Mouse (Mus musculus): ENCODE measurements around the gene Olfr1395.
A peak's percentile ranks its signal among the peaks of the same experiment; 100 is the strongest.
"Not testable (repeated sequence)": the region's sequence is repeated elsewhere in the genome, so short reads cannot be mapped to it uniquely, and the experiment has no call there.

Olfr1395 gene

DNA sequence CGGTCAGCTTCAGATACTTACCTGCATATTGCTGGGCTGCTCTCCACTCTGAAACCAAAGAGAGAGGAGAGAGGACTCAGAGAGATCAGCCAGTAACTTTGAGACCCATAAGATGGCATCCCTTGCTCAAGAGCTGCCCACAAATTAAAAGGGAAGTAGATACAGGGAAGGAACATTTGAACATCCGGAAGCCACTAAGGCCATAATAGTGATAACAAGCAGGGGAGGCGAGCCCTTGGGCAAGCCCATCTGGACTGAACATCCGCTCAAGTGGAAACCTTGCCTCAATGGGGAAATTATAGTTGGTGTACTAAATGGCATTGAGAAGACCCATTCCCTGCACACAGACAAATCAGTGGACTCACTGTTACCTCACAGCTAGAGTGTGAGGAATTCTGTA lies 28.5 kb downstream of the Olfr1395 start:
- no peak for DNase-seq (ENCODE audit: inconsistent ontology term)

DNA sequence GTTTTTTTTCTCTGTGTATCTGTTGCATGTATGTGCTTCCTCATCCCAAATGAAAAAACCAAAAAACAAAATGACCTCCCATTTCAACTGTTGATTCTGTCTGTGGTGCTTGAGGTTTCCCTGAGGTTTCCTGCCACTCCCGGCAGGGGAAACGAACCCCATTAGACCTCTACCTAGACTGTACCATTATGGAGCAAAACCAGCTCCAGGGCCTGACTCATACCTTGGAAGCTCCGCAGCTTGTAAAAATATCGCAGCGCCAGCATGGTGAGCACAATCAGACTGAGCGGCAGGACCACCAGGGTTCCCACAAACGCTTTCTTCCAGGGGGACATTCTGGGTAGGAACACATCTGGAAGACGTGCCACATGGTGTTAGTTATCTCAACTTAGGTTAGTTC lies 33.3 kb downstream of the Olfr1395 start:
- no peak for DNase-seq (ENCODE audit: inconsistent ontology term)

DNA sequence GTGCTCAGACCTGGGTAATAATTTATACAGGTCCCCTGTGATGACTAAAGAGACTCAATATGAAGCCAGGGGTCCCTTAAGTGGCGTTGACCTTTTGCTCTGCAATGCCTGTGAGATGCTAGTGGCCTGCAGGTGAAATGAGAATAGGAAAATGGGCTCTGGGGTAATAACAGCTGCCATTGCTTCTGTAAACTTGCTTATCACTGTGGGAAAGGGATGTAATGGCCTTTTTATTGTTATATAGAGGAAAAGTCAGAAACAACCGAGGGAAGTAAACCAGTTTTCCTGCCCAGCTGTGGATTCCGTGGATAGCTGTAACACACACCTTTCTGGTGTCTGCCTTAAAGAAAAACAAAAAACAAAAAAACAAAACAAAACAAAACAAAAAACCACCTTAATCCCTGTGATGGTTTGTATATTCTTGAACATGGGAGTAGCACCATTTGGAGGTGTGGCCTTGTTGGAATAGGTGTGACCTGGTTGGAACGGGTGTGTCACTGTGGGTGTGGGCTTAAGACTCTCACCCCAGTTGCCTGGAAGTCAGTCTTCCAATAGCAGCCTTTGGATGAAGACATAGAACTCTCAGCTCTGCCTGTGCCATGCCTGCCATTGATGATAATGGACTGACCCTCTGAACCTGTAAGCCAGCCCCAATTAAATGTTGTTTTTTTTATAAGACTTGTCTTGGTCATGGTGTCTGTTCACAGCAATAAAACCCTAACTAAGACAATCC lies 34.1 kb downstream of the Olfr1395 start:
- not testable (repeated sequence) for DNase-seq (ENCODE audit: inconsistent ontology term)

DNA sequence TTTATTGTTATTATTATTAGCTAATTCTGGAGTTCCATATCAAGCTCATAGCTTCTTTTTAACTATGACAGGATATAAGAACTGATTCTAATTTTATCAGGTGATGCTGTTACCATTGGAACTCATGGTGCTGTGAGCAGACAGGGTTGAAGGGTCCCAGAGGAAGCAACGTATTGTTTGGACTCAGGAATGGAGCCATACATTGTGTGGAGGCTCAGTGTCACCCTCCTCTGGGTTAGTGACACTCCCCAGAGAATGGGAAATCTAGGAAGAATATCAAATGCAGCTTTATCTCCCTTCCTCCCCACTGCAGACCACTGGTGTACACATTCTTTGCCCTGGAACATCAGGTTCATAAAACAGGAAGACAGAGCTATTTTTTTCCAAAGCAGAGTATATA lies 41.1 kb downstream of the Olfr1395 start:
- DNase-seq (ENCODE audit: inconsistent ontology term), result no peak

DNA sequence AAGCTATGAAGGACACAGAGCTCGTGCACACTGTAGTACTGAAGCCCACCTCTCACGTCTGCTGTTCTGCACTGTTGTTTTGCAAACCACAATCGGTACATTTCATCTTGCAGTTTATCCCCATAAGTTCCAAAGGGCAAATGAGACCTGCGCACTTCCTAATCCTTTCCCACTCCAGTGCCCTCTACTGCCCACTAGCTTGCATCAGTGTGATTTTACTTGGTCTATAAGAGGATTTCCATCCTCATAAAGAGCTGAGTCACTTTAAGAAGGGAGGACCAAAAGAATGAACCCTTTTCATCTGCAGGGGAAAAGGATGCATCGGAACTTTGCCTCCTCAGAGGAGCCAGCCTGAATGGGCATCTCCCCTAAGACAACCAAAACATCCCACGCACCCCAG lies 44.4 kb downstream of the Olfr1395 start:
- DNase-seq (ENCODE audit: inconsistent ontology term), result no peak

DNA sequence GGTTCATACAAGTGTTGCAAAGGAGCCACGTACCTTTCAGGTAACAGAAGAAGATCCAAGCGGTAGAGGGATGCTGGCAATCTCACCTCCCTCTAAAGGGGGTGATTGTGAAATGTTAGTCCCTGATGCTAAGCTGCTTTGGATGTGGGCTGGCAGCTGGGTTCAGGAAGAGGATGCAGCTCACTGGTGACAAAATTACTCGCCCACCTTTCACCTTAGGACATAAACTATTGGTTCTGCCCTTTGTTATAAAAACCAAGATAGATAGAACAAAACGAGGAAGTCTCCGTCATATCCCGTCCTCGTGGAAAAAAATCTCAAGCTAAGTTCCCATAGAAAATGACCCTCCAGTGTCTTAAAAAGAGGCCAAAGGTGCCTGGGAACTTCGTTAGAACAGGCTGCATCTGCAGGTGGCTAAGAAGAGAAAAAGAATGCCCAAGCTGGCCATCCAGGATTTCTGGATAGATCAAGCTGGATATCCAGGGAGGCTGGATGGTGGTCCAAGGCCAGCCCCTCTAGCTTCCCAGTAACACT lies 44.9 kb downstream of the Olfr1395 start, which contains the start of gene Btnl9:
TSS of gene Btnl9 (minus strand) at position 205 of the 534 bp plus-strand sequence.
- no peak for DNase-seq (ENCODE audit: inconsistent ontology term)

DNA sequence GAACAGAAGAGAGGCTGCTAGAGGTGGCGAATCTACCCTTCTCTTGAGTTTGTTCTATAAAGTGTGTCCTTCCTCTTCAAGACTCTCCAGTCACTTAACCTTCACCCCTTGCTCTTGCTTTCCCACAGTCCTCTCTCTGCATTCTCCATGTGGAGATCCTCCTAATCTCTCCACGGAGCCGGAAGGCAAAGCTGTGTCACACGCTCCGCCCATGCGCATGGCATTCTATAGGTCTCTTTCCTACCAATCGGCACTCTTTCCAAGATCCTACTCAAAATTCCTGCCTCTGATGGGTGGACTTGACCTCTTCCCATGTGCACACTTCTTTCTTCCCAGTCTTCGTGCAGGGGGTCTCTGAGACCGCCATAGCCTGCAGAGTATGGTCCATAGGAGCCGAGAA lies 45.6 kb downstream of the Olfr1395 start:
- no peak for DNase-seq (ENCODE audit: inconsistent ontology term)

DNA sequence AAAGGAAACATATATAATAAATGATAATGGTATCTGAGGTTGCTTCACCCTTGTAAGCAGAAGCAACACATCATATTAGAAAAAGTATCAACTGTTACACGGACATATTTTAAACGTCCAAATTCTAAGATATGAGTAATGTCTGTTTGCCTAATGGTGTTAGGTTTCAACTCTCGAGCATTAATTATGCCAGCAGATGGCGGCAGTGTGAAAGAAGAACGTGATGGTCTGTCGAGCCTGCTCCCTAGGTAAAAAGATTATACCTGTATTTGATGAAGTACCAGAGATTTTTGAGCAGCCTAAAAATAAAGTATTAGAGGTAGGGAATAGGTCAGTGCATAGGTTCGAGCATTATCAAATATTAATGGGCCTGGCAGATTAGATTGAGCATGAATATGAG lies 47.7 kb downstream of the Olfr1395 start:
- DNase-seq (ENCODE audit: inconsistent ontology term), result no peak

DNA sequence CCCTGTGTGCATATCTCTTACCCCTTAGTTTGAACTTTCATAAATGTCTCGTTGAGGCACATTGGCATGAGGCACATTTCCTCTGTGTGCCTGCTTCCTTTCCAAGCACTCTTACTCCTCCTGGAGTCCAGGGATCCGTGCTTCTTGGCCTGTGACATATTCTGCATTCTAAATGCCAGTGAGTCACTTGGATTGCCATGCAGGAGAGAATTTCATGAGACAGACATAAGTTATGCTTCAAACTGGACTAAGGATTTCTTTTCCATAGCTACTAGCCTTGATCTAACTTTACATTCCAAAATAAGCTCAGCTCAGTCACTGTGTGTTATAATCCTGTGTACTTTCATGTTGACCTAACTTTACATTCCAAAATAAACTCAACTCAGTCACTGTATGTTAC lies 49.0 kb downstream of the Olfr1395 start:
- peak; percentile 36 for DNase-seq (ENCODE audit: inconsistent ontology term)

DNA sequence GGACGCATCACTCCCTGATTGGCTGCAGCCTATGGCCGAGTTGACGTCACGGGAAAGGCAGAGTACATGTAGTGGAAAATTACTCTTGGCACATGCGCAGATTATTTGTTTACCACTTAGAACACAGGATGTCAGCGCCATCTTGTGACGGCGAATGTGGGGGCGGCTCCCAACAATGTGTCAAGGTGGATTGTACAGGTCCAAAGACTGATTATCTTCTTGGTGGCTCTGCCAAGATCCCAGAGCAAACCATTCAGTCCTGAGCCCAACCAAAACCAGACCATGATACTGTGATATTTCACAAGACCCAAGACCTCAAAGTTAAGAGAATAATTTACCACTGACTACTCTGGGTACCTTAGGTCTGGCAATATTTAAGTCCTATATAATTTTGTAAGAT lies 52.7 kb downstream of the Olfr1395 start:
- not testable (repeated sequence) for DNase-seq (ENCODE audit: inconsistent ontology term)

DNA sequence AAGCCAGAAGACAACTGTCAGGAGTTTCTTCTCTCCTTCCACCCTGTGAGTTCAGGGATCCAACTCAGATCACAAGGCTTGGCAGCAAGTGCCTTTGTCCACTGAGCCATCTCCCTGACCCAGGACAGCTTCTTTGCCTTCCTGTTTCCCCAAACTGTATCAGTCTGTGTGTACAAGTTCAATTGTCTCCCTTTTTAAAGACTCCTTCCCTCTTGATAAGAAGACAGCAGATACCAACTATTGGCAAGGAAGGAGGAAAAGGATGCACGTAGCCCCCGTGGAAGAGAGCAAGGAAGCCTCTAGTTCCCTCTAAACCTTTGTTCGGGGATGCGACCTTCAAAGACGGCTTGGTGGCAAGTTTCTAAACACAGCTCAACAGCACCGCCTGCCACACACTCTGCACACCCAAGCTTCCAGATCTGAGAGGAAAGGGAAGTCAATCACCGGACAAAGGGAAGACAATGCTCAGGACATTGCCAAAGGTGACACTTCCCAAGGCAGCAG lies 53.8 kb downstream of the Olfr1395 start:
- DNase-seq (ENCODE audit: inconsistent ontology term), result no peak
